Comparison of ENCODE assay signal across 1 mouse cellular context in the genomic region with DNA sequence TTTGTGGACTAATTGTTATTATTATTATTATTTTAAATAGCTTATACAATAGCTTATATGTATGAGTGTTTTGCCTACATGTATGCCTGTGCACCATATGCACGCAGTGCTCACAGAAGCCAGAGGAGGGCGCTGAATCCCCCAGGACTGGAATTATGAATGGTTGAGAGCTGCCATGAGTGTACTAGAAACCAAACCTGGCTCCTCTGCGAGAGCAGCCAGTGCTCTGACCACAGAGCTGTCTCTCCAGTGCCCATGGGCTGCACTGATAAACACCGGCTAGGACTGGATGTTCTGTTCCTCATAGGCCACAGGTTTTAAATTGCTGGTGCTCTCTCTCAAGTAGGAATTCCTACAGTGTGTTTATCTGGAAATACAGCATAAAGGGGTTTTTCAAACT.
A peak's percentile ranks its signal among the peaks of the same experiment; 100 is the strongest.
TF ChIP-seq lines count a peak whose summit lies in the region.

No protein-coding gene starts in this region.

TF ChIP-seq in MEL, 35 proteins besides CTCF, POLR2A, EP300 and RAD21 (continued from another document):
- TF ChIP-seq TAL1 (IDR thresholded peaks at IDR 0.05; ENCODE audit: low read length) (peak; percentile 86), ZMIZ1 (IDR thresholded peaks at IDR 0.05; ENCODE audit: low read depth, low read length) (no peak), MYB (IDR thresholded peaks at IDR 0.05; ENCODE audit: low read depth, low read length) (no peak), ZC3H11A (IDR thresholded peaks at IDR 0.05; ENCODE audit: low read depth, low read length) (peak; percentile 27; the same call in 1 of the 2 replicates), JUND (IDR thresholded peaks at IDR 0.05; ENCODE audit: low read depth, low read length) (no peak)
